Mouse (Mus musculus): Measurements from ENCODE around the gene Zdbf2. TPM values are rescaled to one million over a fixed set of nuclear protein-coding genes. Genes with fewer than 3 reads are reported as not detected.
"Not testable (repeated sequence)": the region's sequence is repeated elsewhere in the genome, so short reads cannot be mapped to it uniquely, and the experiment has no call there.

Gene Zdbf2
- total and polyA plus RNA-seq, 3 experiments = not detected

GRCm38 (mm10) chr1:63309661-63310060 is 36.6 kb downstream of the Zdbf2 start:
- DNase-seq (ENCODE audit: extremely low read depth) = no peak
- H3K27me3 ChIP-seq (replicated peaks) = no peaks in the 10 kb centered on the region
- dilution Hi-C loops (cut with MboI; ENCODE audit: extremely low pct_ligation_motif_present, extremely low pct_unique_long_range_greater_than_20kb, low sequenced_read_pairs) (no loop called here), in situ Hi-C loops (cut with MboI; ENCODE audit: low pct_ligation_motif_present, low pct_unique_long_range_greater_than_20kb, low sequenced_read_pairs) (no loop called here)
- TF ChIP-seq MAX (IDR thresholded peaks at IDR 0.05; ENCODE audit: low read length) (no peak), SMC3 (IDR thresholded peaks at IDR 0.05; ENCODE audit: low read depth, low read length) (no peak), ETS1 (conservative IDR thresholded peaks at IDR 0.05; ENCODE audit: low read depth, low read length) (no peak), USF2 (conservative IDR thresholded peaks at IDR 0.05; ENCODE audit: low read depth, low read length) (no peak), MEF2A (IDR thresholded peaks at IDR 0.05; ENCODE audit: borderline replicate concordance, low read depth, low read length) (no peak), IRF4 (IDR thresholded peaks at IDR 0.05; ENCODE audit: low read depth, low read length) (no peak), POLR2A (IDR thresholded peaks at IDR 0.05; ENCODE audit: low read depth, low read length) (no peak), CHD1 (IDR thresholded peaks at IDR 0.05; ENCODE audit: low read depth, low read length) (no peak), JUND (conservative IDR thresholded peaks at IDR 0.05; ENCODE audit: low read depth, low read length) (no peak), BHLHE40 (IDR thresholded peaks at IDR 0.05; ENCODE audit: low read depth, low read length) (no peak), UBTF (IDR thresholded peaks at IDR 0.05; ENCODE audit: low read depth, low read length) (no peak), USF1 (IDR thresholded peaks at IDR 0.05; ENCODE audit: low read depth, low read length) (no peak), MXI1 (IDR thresholded peaks at IDR 0.05; ENCODE audit: low read depth, low read length) (no peak), JUN (IDR thresholded peaks at IDR 0.05; ENCODE audit: insufficient read depth, low read depth, low read length) (no peak), MAFK (IDR thresholded peaks at IDR 0.05; ENCODE audit: insufficient replicate concordance, low read length) (no peak)
- peaks cover 3% of the 10 kb centered on the region for H3K9me3 ChIP-seq (replicated peaks; ENCODE audit: low read length)
- H3K4me3 ChIP-seq (replicated peaks in 1 of 3; ENCODE audit: low read depth in 2 of 3, low read length in 2 of 3, poor library complexity in 1 of 3) = no peak overlapping the region
- H3K4me2 ChIP-seq (ENCODE audit: insufficient read depth, low read depth, poor library complexity, severe bottlenecking) = no peak overlapping the region
- H3K27ac ChIP-seq (ENCODE audit: insufficient read depth, low read depth) = no peak overlapping the region
- no peaks in the 10 kb centered on the region for H3K79me2 ChIP-seq (replicated peaks; ENCODE audit: control insufficient read depth, extremely low read depth, insufficient read depth, poor library complexity, severe bottlenecking)
- no peak overlapping the region for H3K9ac ChIP-seq (ENCODE audit: insufficient read depth, low read depth)
- no peaks in the 10 kb centered on the region for H3K4me1 ChIP-seq (ENCODE audit: control insufficient read depth in 1 of 2, insufficient read depth in 2 of 2)
- no peaks in the 10 kb centered on the region for H3K36me3 ChIP-seq (replicated peaks in 1 of 2; ENCODE audit: control insufficient read depth in 1 of 2, insufficient read depth in 1 of 2, low read length in 1 of 2)

DNA sequence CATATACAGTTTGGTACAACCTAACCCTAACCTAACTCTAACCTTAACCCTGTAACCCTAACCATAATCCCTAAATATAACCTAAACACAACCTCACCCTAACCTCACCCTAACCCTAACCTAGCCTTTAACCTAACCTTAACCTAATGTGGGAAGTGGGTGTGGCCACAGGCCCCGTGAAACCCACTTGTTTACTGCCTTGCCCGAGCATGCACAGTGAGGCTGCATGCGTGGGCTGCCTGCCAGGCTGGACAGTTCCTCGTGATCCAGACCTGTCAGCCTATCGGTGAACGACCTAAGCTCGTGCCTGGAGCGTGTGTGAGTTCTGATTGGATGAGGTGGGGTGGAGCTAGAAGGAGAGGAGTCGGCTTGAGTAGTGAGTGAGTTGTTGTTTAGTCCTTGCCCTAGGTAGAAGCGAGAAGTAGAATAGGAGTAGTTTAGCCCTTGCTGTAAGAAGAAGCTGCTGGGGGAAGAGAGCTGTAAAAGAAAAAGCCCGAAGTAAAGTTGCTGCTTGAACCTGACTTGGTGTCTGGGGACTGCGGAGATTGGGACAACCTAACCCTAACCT is 50.6 kb downstream of the Zdbf2 start:
- H3K27ac ChIP-seq (ENCODE audit: insufficient read depth, low read depth); DNase-seq (ENCODE audit: extremely low read depth); H3K4me3 ChIP-seq (replicated peaks in 1 of 3; ENCODE audit: low read depth in 2 of 3, low read length in 2 of 3, poor library complexity in 1 of 3); H3K36me3 ChIP-seq (replicated peaks in 1 of 2; ENCODE audit: control insufficient read depth in 1 of 2, insufficient read depth in 1 of 2, low read length in 1 of 2); H3K9me3 ChIP-seq (replicated peaks; ENCODE audit: low read length); dilution Hi-C loops (cut with MboI; ENCODE audit: extremely low pct_ligation_motif_present, extremely low pct_unique_long_range_greater_than_20kb, low sequenced_read_pairs); H3K4me1 ChIP-seq (ENCODE audit: control insufficient read depth in 1 of 2, insufficient read depth in 2 of 2); H3K27me3 ChIP-seq (replicated peaks); H3K4me2 ChIP-seq (ENCODE audit: insufficient read depth, low read depth, poor library complexity, severe bottlenecking); H3K9ac ChIP-seq (ENCODE audit: insufficient read depth, low read depth); H3K79me2 ChIP-seq (replicated peaks; ENCODE audit: control insufficient read depth, extremely low read depth, insufficient read depth, poor library complexity, severe bottlenecking); in situ Hi-C loops (cut with MboI; ENCODE audit: low pct_ligation_motif_present, low pct_unique_long_range_greater_than_20kb, low sequenced_read_pairs): not testable (repeated sequence)

Other genes starting within 250 kb of the Zdbf2 start
- gene Ino80d, start 158.6 kb upstream of the Zdbf2 start, total RNA-seq (2012; rRNA removed) = 5.8 and 6.0 TPM in 2 replicates
- gene Ino80d, start 158.6 kb upstream of the Zdbf2 start, total RNA-seq (2014; rRNA removed) = 3.4 and 4.6 TPM in 2 replicates
- 3.8 and 4.5 TPM in 2 replicates for gene Ino80d, start 158.6 kb upstream of the Zdbf2 start, polyA plus RNA-seq (2012; ENCODE audit: insufficient read length, low read depth)
- gene Eef1b2, start 96.4 kb upstream of the Zdbf2 start, total RNA-seq (2012; rRNA removed) = 1,842 and 1,999 TPM in 2 replicates
- gene Eef1b2, start 96.4 kb upstream of the Zdbf2 start, total RNA-seq (2014; rRNA removed) = 1,302 and 1,454 TPM in 2 replicates
- 1,881 and 2,419 TPM in 2 replicates for gene Eef1b2, start 96.4 kb upstream of the Zdbf2 start, polyA plus RNA-seq (2012; ENCODE audit: insufficient read length, low read depth)
- 56.9 and 73.2 TPM in 2 replicates for gene Ndufs1, start 96.4 kb upstream of the Zdbf2 start, total RNA-seq (2012; rRNA removed)
- 139 and 140 TPM in 2 replicates for gene Ndufs1, start 96.4 kb upstream of the Zdbf2 start, total RNA-seq (2014; rRNA removed)
- gene Ndufs1, start 96.4 kb upstream of the Zdbf2 start, polyA plus RNA-seq (2012; ENCODE audit: insufficient read length, low read depth) = 87.1 and 104 TPM in 2 replicates
- not detected in 2 replicates for gene Gpr1, start 58.7 kb upstream of the Zdbf2 start, total RNA-seq (2012; rRNA removed)
- gene Gpr1, start 58.7 kb upstream of the Zdbf2 start, total RNA-seq (2014; rRNA removed) = not detected in 2 replicates
- not detected in 2 replicates for gene Gpr1, start 58.7 kb upstream of the Zdbf2 start, polyA plus RNA-seq (2012; ENCODE audit: insufficient read length, low read depth)
- 0.04 TPM in 1 of 2 replicates, not detected in the other for gene Adam23, start 172.6 kb downstream of the Zdbf2 start, total RNA-seq (2012; rRNA removed)
- gene Adam23, start 172.6 kb downstream of the Zdbf2 start, total RNA-seq (2014; rRNA removed) = not detected in 2 replicates
- gene Adam23, start 172.6 kb downstream of the Zdbf2 start, polyA plus RNA-seq (2012; ENCODE audit: insufficient read length, low read depth) = not detected in 2 replicates

All from CH12.LX (cell line).